Mouse (Mus musculus) hindbrain, embryonic 12.5 days (tissue): ENCODE results near the gene Itm2b. TPM values are rescaled to one million over a fixed set of nuclear protein-coding genes. Genes with fewer than 3 reads are reported as not detected.

Experiments
- ATAC-seq: fragments of 200-750 bp; cut with Nextera tagmentation; 2 replicates; pipeline ENCODE4 v1.8.0; 2017; ENCODE audit warnings: moderate TSS enrichment; ENCODE audit not compliant: low FRiP score
- H3K27ac ChIP-seq: fragments of 300-500 bp; sonication (generic); 2 replicates; pipeline ENCODE4 v1.5.1; 2016; ENCODE audit warnings: mild to moderate bottlenecking
- H3K27me3 ChIP-seq: fragments of 300-500 bp; sonication (generic); 2 replicates; pipeline ENCODE4 v1.6.1; 2016; ENCODE audit warnings: mild to moderate bottlenecking
- H3K36me3 ChIP-seq: fragments of 300-500 bp; sonication (generic); 2 replicates; pipeline ENCODE4 v1.6.1; 2016; ENCODE audit warnings: mild to moderate bottlenecking
- H3K4me1 ChIP-seq: fragments of 300-500 bp; sonication (generic); 2 replicates; pipeline ENCODE4 v1.6.1; 2016
- H3K4me2 ChIP-seq: fragments of 300-500 bp; sonication (generic); replicated peaks from 2 replicates; pipeline ENCODE4 v1.6.1; 2016; ENCODE audit warnings: mild to moderate bottlenecking
- H3K4me3 ChIP-seq: fragments of 300-500 bp; sonication (generic); 2 replicates; pipeline ENCODE4 v1.5.1; 2016; ENCODE audit warnings: mild to moderate bottlenecking
- H3K9ac ChIP-seq: fragments of 300-500 bp; sonication (generic); 2 replicates; pipeline ENCODE4 v1.6.1; 2016; ENCODE audit warnings: mild to moderate bottlenecking, moderate library complexity
- H3K9me3 ChIP-seq: fragments of 300-500 bp; sonication (generic); replicated peaks from 2 replicates; pipeline ENCODE4 v1.6.1; 2016; ENCODE audit warnings: mild to moderate bottlenecking
- WGBS: fragments of 180-500 bp; shearing (Covaris S2); methylation state at CpG from one replicate; pipeline ENCODE4 v1.1.7; 2016; 5-methylcytosine and 5-hydroxymethylcytosine counted together
- polyA plus RNA-seq: library from polyadenylated mRNA; unstranded; fragments of >200 nt; fragmentation: Nextera tagmentation; extraction: Ambion mirVana; gene quantifications from 2 replicates; pipeline ENCODE4 v1.2.1, GENCODE M21; 2016

The Itm2b gene
- polyA plus RNA-seq, 1 experiment from 2014 or later: 486 TPM

DNA sequence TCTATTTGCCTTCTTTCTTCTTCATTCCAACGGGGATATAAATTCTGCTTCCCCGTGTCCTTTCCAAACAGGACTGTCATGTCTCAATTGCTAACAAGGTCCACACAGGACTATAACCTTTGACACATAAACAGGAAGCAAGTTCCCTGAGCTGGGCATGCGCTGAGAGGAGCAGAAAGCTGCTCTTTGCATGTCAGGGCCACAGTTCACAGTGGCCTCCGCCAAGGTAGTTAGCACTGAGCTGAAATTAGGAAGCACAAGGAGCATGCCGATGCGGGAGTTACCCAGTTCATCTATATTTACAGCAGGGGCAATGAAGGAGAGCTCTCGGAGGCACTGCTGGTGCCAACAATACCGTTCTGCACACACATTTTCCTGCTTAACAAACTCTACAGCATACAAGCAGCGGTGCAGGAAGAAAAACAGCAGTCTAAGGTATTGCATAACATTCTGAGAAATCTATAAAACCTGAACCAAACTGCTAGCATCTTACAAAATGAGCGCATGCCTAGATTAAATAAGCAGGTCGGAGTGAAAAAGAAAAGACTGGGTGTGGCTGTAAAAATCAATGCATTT is 10.7 kb downstream of the Itm2b start:
- ATAC-seq: no peak
- Histone ChIP-seq H3K4me3 (no peak overlapping the region), H3K9me3 (no peaks in the 10 kb centered on the region), H3K4me1 (peaks cover 4% of the 10 kb centered on the region; the same call in 1 of the 2 replicates), H3K9ac (no peak overlapping the region), H3K27ac (no peak overlapping the region), H3K36me3 (peaks cover 23% of the 10 kb centered on the region), H3K4me2 (no peak overlapping the region), H3K27me3 (no peaks in the 10 kb centered on the region)
- WGBS: 74% methylated on average over 11 of the region's 11 CpGs

DNA sequence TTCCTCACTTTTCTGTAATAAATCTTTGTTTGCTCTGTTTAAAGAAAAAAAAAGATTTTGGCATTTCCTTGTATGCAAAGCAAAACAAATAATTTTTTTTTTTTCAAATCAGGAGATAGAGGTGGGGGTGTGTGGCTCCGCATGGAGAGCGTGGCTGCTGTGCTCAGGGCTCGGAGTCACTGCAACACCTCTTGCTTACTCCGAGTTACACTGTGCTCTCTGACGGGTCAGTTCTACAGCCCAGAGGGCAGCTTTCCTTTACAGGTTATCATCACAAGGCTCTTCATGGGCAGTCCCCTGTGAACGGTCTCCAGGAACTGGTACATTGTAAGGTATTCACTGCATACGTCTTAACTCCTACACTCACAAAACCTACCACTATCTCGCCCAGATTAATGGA is 11.5 kb downstream of the Itm2b start:
- ATAC-seq: no peak
- H3K4me3 ChIP-seq: no peak overlapping the region
- no peaks in the 10 kb centered on the region for H3K27me3 ChIP-seq
- H3K4me1 ChIP-seq: peaks cover 4% of the 10 kb centered on the region; the same call in 1 of the 2 replicates
- WGBS: 83% methylated on average over 8 of the region's 8 CpGs
- H3K9ac ChIP-seq: no peak overlapping the region
- H3K9me3 ChIP-seq: no peaks in the 10 kb centered on the region
- H3K27ac ChIP-seq: no peak overlapping the region
- peaks cover 20% of the 10 kb centered on the region for H3K36me3 ChIP-seq
- H3K4me2 ChIP-seq: no peak overlapping the region

DNA sequence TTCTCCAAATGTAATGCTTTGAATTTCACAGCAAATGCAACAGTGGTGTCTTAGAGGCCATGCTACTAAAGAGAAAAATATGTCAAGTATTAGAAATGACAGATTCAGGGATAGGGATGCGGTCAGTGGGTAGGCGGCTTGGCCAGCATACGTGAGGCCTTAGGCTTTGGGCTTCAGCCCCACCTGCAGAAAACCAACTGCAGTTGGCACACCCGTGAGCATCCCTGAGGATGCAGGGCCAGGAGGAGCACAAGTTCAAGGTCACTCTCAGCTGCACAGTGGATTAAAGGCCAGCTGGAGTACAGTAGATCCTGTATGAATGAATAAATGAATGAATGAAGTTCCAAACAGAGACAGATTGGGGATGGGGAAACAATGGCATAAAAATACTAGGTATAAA is 12.1 kb downstream of the Itm2b start:
- Histone ChIP-seq H3K4me1 (peaks cover 4% of the 10 kb centered on the region; the same call in 1 of the 2 replicates), H3K9me3 (no peaks in the 10 kb centered on the region), H3K27me3 (no peaks in the 10 kb centered on the region), H3K36me3 (peaks cover 22% of the 10 kb centered on the region), H3K4me3 (no peak overlapping the region), H3K27ac (no peak overlapping the region), H3K9ac (no peak overlapping the region), H3K4me2 (no peak overlapping the region)
- no peak for ATAC-seq
- WGBS: 85% methylated on average over 4 of the region's 4 CpGs

DNA sequence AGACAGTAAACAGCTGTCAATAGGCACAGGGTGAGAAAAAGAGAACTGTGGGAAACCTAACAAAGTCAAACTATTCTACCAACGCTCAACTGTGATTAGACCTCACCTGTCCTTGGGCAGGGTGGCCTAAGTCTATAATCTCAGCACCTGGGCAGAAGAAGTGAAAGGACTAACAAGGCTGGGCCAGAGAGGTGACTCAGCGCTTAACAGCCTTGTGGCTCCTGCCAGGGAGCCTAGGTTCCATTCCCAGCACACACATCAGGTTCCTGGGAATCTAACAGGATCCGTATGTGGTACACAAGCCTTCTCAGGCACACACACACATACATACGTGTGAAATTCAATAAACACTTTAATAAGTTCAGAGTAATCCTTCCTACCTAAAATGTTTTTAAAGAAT is 13.5 kb downstream of the Itm2b start:
- Histone ChIP-seq H3K9me3 (no peaks in the 10 kb centered on the region), H3K36me3 (peaks cover 29% of the 10 kb centered on the region), H3K9ac (no peak overlapping the region), H3K27ac (no peak overlapping the region), H3K4me2 (no peak overlapping the region), H3K27me3 (no peaks in the 10 kb centered on the region), H3K4me1 (peaks cover 4% of the 10 kb centered on the region; the same call in 1 of the 2 replicates), H3K4me3 (no peak overlapping the region)
- 89% methylated on average over 4 of the region's 4 CpGs for WGBS
- no peak for ATAC-seq

DNA sequence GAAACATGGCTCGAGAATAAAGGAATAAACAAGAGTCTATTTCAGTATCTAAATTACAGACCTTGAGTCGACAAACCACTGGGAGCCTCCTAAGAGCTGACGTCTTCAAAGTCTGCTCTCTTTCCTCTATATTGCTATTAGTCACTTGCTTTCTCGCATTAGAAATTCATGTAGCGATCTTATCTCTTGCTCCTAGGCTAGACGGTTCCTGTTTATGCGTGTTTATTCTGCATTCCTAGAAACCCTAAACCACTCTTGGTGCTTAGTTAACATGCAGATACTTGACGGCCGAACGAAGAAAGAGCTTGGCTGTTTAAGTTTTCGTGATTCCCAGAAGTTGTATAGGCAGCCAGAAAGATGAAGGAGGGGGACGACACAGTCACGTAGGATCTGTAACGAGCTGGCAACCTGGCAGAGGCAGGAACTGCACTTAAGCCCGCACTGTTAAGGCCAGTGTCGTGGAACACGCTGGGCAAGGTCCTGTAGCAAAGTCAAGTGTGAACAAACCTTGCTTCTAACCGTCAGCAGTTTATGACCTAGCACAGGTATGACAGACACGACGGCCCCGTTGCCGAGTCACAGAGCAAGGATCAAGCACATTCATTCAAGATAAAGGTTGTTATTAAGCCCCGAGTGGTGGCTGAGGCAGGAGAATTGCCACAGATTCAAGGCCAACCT is 14.3 kb downstream of the Itm2b start:
- no peak for ATAC-seq

DNA sequence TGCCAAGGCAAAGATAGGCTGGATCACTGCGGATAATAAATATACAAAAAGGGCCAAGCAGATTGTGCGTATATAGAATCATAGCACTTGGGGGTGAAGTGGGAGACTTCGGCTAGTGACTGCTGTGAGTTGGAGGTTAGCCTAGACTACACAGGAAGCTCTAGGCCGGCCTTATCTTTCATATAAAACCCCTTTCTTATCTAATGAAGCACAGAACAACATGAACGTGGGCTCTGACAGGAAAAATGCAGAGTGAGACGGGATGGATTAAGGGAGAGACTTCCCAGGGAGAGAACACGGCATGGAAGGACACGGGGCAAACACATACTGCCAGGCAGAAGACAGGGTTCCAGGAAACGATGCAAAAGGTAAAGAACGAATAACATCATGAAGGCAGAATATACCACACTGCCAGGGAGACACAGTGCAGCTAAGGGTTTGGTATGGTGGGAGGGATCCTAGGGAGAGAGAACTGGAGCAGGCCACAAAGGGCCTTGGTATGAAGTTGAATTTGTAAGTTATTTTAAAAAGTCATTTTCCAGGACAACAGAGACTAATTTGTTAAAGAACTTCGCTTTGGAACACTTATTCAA is 14.9 kb downstream of the Itm2b start:
- peaks cover 4% of the 10 kb centered on the region; the same call in 1 of the 2 replicates for H3K4me1 ChIP-seq
- H3K4me3 ChIP-seq: no peak overlapping the region
- peaks cover 43% of the 10 kb centered on the region for H3K36me3 ChIP-seq
- no peak for ATAC-seq
- H3K9ac ChIP-seq: no peak overlapping the region
- H3K27me3 ChIP-seq: no peaks in the 10 kb centered on the region
- 87% methylated on average over 11 of the region's 11 CpGs for WGBS
- H3K4me2 ChIP-seq: no peak overlapping the region
- H3K27ac ChIP-seq: no peak overlapping the region
- H3K9me3 ChIP-seq: no peaks in the 10 kb centered on the region

More for the DNA sequence above, 14.3 kb downstream of the Itm2b start:
- H3K27ac ChIP-seq: no peak overlapping the region
- H3K36me3 ChIP-seq: peaks cover 37% of the 10 kb centered on the region
- H3K9ac ChIP-seq: no peak overlapping the region
- H3K4me2 ChIP-seq: no peak overlapping the region
- no peaks in the 10 kb centered on the region for H3K27me3 ChIP-seq
- H3K4me3 ChIP-seq: no peak overlapping the region
- WGBS: 89% methylated on average over 23 of the region's 23 CpGs
- H3K9me3 ChIP-seq: no peaks in the 10 kb centered on the region
- H3K4me1 ChIP-seq: peaks cover 4% of the 10 kb centered on the region; the same call in 1 of the 2 replicates

DNA sequence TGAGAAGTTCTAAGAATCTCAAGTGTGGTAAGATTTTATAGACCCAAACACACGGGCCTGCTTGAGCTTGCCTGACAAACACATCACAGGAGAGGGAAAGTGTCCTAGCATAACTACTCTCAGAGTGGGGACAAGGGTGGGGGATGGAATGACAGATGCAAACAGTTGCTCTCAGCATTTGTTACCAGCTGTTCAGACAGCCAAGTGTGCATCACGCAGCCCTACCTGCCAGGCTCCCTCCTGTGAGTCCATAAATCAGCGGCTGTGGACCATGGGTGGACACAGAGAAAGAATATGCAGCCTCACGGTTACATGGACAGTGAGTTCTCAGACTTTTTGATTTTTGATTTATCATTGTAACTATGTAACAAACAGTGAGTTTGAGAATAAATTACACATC is 15.5 kb downstream of the Itm2b start:
- Histone ChIP-seq H3K4me2 (no peak overlapping the region), H3K9me3 (no peaks in the 10 kb centered on the region), H3K4me3 (no peak overlapping the region), H3K4me1 (peaks cover 4% of the 10 kb centered on the region; the same call in 1 of the 2 replicates), H3K9ac (no peak overlapping the region), H3K27ac (no peak overlapping the region), H3K36me3 (peaks cover 49% of the 10 kb centered on the region), H3K27me3 (no peaks in the 10 kb centered on the region)
- ATAC-seq: no peak
- 89% methylated on average over 4 of the region's 4 CpGs for WGBS

DNA sequence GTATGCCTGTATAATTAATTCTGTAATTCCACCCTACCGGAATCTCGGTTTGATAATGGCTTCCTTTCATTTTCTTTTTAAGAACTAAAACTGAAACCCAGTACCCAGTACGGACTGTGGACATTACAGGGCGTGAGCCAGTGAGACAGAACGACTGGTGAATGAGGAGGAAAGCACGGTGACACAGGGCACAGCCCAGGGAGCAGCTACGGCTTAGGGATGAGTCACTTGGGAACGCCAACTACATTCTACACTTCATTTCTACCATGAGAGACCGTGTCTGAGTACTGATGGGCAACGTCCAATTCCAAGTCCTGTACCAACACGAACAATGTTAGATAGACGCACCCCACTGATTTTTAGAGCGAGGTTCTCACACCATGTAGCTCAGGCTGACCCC is 16.1 kb downstream of the Itm2b start:
- WGBS: 95% methylated on average over 13 of the region's 13 CpGs
- H3K27ac ChIP-seq: no peak overlapping the region
- no peak overlapping the region for H3K4me2 ChIP-seq
- ATAC-seq: no peak
- H3K4me3 ChIP-seq: no peak overlapping the region
- H3K27me3 ChIP-seq: no peaks in the 10 kb centered on the region
- peaks cover 55% of the 10 kb centered on the region for H3K36me3 ChIP-seq
- no peaks in the 10 kb centered on the region for H3K9me3 ChIP-seq
- H3K4me1 ChIP-seq: no peaks in the 10 kb centered on the region
- no peak overlapping the region for H3K9ac ChIP-seq

DNA sequence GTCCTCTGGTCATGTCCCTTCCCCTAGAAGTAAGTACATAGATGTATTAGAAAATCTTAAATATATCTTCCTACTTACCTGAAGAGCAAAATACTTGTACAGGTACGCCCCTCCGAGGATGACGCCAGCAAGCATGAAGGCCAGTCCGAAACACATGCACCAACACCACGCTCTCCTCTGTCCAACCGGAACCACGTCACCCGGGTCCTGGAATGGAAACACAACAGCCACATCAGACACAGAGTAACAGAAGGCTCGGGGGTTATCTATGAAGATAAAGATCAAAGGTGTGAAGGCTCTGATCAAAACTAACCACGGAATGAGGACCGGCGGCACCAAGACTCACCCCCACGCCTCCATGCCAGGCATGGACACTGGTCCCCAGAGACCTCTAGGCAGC is 16.9 kb downstream of the Itm2b start:
- no peak for ATAC-seq
- WGBS: 94% methylated on average over 13 of the region's 13 CpGs
- H3K4me1 ChIP-seq: no peaks in the 10 kb centered on the region

DNA sequence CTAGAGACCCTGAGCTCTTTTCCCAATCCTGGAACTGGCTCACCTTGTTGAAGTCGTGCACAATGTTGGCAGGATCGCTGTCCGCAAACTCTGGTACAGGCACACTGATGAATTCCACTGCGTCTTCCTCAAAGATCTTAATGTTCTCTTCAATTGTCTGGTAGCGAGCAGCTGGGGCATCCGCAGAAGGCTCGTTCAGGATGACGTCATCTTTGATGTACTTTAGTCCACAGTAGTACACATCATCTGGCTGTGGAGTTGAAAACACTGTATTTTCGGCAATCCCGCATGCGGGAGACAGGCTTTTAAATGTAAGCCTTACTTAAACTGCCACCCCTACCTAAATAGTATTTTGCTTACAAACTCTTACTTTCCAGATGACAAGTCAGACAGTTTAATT is 18.8 kb downstream of the Itm2b start:
- no peaks in the 10 kb centered on the region for H3K4me1 ChIP-seq
- H3K27ac ChIP-seq: no peak overlapping the region
- H3K27me3 ChIP-seq: no peaks in the 10 kb centered on the region
- no peak overlapping the region for H3K4me2 ChIP-seq
- H3K4me3 ChIP-seq: no peak overlapping the region
- 92% methylated on average over 11 of the region's 11 CpGs for WGBS
- no peak for ATAC-seq
- H3K36me3 ChIP-seq: peaks cover 80% of the 10 kb centered on the region
- no peak overlapping the region for H3K9ac ChIP-seq
- H3K9me3 ChIP-seq: no peaks in the 10 kb centered on the region

More for the DNA sequence above, 16.9 kb downstream of the Itm2b start:
- Histone ChIP-seq H3K4me2 (no peak overlapping the region), H3K9ac (no peak overlapping the region), H3K27me3 (no peaks in the 10 kb centered on the region), H3K9me3 (no peaks in the 10 kb centered on the region), H3K27ac (no peak overlapping the region), H3K4me3 (no peak overlapping the region), H3K36me3 (peaks cover 63% of the 10 kb centered on the region)

DNA sequence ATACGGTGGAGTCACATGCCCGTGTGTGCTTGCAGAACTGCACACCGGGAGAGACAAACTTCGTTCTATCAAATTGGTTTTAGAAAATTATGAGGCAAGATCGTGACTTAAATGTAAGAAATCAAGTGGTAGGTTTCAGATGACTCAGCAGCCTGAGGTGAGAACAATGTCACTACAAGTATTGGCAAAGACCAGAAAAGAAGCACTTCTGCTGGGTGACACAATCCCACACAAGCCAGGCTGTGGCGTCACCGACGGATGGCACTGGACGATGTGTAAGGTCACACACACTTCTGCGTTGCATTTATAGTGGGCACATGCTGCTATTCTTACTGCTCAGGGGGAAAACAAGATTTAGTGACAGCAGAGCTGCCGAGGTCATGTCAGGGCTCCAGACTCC is 21.3 kb downstream of the Itm2b start:
- no peak for ATAC-seq
- Histone ChIP-seq H3K4me2 (no peak overlapping the region), H3K9me3 (no peaks in the 10 kb centered on the region), H3K9ac (no peak overlapping the region), H3K4me3 (no peak overlapping the region), H3K27ac (no peak overlapping the region), H3K36me3 (peaks cover 95% of the 10 kb centered on the region), H3K4me1 (no peaks in the 10 kb centered on the region), H3K27me3 (no peaks in the 10 kb centered on the region)
- 96% methylated on average over 11 of the region's 11 CpGs for WGBS

DNA sequence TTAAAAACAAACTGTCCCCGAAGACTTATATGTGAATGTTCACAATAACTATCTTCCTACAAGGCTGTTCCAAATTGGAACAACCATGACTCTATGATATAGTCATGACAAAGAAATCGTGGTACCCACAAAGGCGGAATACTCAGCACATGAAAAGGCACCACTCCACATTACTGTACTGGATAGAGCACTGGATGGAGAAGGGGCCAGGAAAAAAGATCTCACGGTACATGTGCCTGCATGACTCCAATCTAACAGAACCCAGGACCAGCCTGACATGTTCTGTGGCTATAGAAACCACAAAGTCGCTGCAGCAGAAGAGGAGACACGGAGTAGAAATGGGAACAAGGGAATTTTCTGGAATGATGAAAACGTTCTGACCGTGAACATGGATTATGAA is 30.4 kb downstream of the Itm2b start:
- WGBS: 95% methylated on average over 8 of the region's 8 CpGs
- H3K4me1 ChIP-seq: no peaks in the 10 kb centered on the region
- no peaks in the 10 kb centered on the region for H3K27me3 ChIP-seq
- H3K4me2 ChIP-seq: no peak overlapping the region
- H3K27ac ChIP-seq: no peak overlapping the region
- ATAC-seq: no peak
- H3K9ac ChIP-seq: no peak overlapping the region
- H3K4me3 ChIP-seq: no peak overlapping the region
- peaks cover 35% of the 10 kb centered on the region for H3K36me3 ChIP-seq
- H3K9me3 ChIP-seq: no peaks in the 10 kb centered on the region

DNA sequence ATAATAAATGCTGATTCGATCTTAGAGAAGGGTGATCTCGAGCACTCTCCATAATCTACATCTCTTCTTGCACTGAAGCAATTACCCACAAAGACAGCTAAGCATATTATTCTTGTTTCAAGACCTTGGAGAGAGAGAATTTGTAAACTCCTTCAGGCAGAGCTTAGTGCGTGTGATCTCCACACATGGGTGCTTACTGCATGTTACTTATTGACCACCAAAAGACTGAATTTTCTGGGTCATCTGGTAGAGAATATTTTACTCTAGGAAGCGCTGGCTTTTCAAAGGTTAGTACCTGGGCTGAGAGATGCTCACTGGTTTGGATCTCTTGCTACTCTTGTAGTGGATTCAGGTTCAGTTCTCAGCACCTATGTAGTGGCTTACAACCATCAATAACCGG is 34.0 kb downstream of the Itm2b start:
- no peak for ATAC-seq
- 94% methylated on average over 5 of the region's 5 CpGs for WGBS

More for the DNA sequence above, 34.0 kb downstream of the Itm2b start:
- H3K36me3 ChIP-seq: peaks cover 7% of the 10 kb centered on the region; the same call in 1 of the 2 replicates
- H3K4me1 ChIP-seq: no peaks in the 10 kb centered on the region
- no peaks in the 10 kb centered on the region for H3K9me3 ChIP-seq
- no peak overlapping the region for H3K4me2 ChIP-seq
- no peak overlapping the region for H3K27ac ChIP-seq
- H3K4me3 ChIP-seq: no peak overlapping the region
- H3K27me3 ChIP-seq: no peaks in the 10 kb centered on the region
- no peak overlapping the region for H3K9ac ChIP-seq
